ENCODE assay signal across 10 mouse cellular contexts in genomic region chr9:71879415-71879814, GRCm38 (mm10).
DNase-seq lines count a peak whose midpoint lies in the region; ATAC-seq lines count a peak whose summit lies in the region.
"Had no signal": no experiment of that assay in that cellular context is flagged by ENCODE, and none has a peak within 500 bp of the region (broad histone marks: within the 10 kb centered on the region; RNA-seq: fewer than 3 reads in every experiment).

No protein-coding gene starts in this region.

- H3K27me3 ChIP-seq in lung, embryonic 16.5 days (ENCODE audit: control insufficient read depth, insufficient read depth, low read depth, low read length), result no peaks in the 10 kb centered on the region
- H3K27me3 ChIP-seq in embryonic facial prominence, embryonic 11.5 days (ENCODE audit: control insufficient read depth, insufficient read depth, low read length), result no peaks in the 10 kb centered on the region
- H3K27me3 ChIP-seq in hindbrain, embryonic 14.5 days (ENCODE audit: control insufficient read depth, insufficient read depth, low read length), result no peaks in the 10 kb centered on the region
- no peaks in the 10 kb centered on the region for H3K27me3 ChIP-seq in neural tube, embryonic 14.5 days (ENCODE audit: control insufficient read depth, insufficient read depth, low read length)
- H3K27me3 ChIP-seq: limb, embryonic 12.5 days had no signal

- H3K4me3 ChIP-seq in lung, embryonic 16.5 days (ENCODE audit: low read length), result no peak overlapping the region
- no peak overlapping the region for H3K4me3 ChIP-seq in embryonic facial prominence, embryonic 11.5 days (ENCODE audit: low read depth, low read length)
- H3K4me3 ChIP-seq in hindbrain, embryonic 14.5 days (replicated peaks; ENCODE audit: low read length), result no peak overlapping the region
- no peak overlapping the region for H3K4me3 ChIP-seq in neural tube, embryonic 14.5 days (ENCODE audit: low read depth, low read length)
- H3K4me3 ChIP-seq: limb, embryonic 12.5 days had no signal

- peaks cover 18% of the 10 kb centered on the region for H3K36me3 ChIP-seq in lung, embryonic 16.5 days (ENCODE audit: control insufficient read depth, insufficient read depth, low read length)
- no peaks in the 10 kb centered on the region; the same call in 1 of the 2 replicates for H3K36me3 ChIP-seq in embryonic facial prominence, embryonic 11.5 days (replicated peaks; ENCODE audit: control insufficient read depth, insufficient read depth, low read depth, low read length)
- H3K36me3 ChIP-seq in hindbrain, embryonic 14.5 days (replicated peaks; ENCODE audit: control insufficient read depth, insufficient read depth), result peaks cover 31% of the 10 kb centered on the region
- peaks cover 10% of the 10 kb centered on the region for H3K36me3 ChIP-seq in neural tube, embryonic 14.5 days (ENCODE audit: control insufficient read depth, insufficient read depth, low read length)

- H3K4me2 ChIP-seq in lung, embryonic 16.5 days (ENCODE audit: low read depth, low read length), result no peak overlapping the region
- H3K4me2 ChIP-seq in embryonic facial prominence, embryonic 11.5 days (ENCODE audit: low read depth, low read length), result no peak overlapping the region
- H3K4me2 ChIP-seq in hindbrain, embryonic 14.5 days (replicated peaks), result no peak overlapping the region
- no peak overlapping the region for H3K4me2 ChIP-seq in neural tube, embryonic 14.5 days (ENCODE audit: low read depth, low read length)
- H3K4me2 ChIP-seq: limb, embryonic 12.5 days had no signal

- no peak overlapping the region; the same call in 1 of the 2 replicates for H3K9ac ChIP-seq in lung, embryonic 16.5 days (ENCODE audit: low read length)
- no peak overlapping the region for H3K9ac ChIP-seq in embryonic facial prominence, embryonic 11.5 days (replicated peaks; ENCODE audit: low read length)
- no peak overlapping the region for H3K9ac ChIP-seq in hindbrain, embryonic 14.5 days
- H3K9ac ChIP-seq in neural tube, embryonic 14.5 days (replicated peaks; ENCODE audit: low read depth, low read length), result no peak overlapping the region
- H3K9ac ChIP-seq: limb, embryonic 12.5 days had no signal

- 54% methylated on average over 2 of the region's 2 CpGs for WGBS in lung, embryonic 16.5 days
- 29% methylated on average over 2 of the region's 2 CpGs for WGBS in embryonic facial prominence, embryonic 11.5 days
- WGBS in hindbrain, embryonic 14.5 days, result 10% methylated on average over 2 of the region's 2 CpGs
- 6% methylated on average over 2 of the region's 2 CpGs for WGBS in neural tube, embryonic 14.5 days

- no peak for ATAC-seq in lung, embryonic 16.5 days (ENCODE audit: low read depth)
- peak; percentile 35; the same call in 1 of the 2 replicates for ATAC-seq in embryonic facial prominence, embryonic 11.5 days (replicated peaks; ENCODE audit: insufficient number of reproducible peaks, low FRiP score, low TSS enrichment, low read depth)
- ATAC-seq in hindbrain, embryonic 14.5 days (ENCODE audit: low FRiP score), result peak; percentile 77
- peak; percentile 83; the same call in 1 of the 2 replicates for ATAC-seq in neural tube, embryonic 14.5 days (ENCODE audit: low read depth)

- peak overlapping the region; percentile 78 for H3K27ac ChIP-seq in lung, embryonic 16.5 days (ENCODE audit: low read length)
- H3K27ac ChIP-seq in embryonic facial prominence, embryonic 11.5 days (replicated peaks; ENCODE audit: low read depth, low read length), result no peak overlapping the region
- H3K27ac ChIP-seq in hindbrain, embryonic 14.5 days, result peak overlapping the region; percentile 71; the same call in 1 of the 2 replicates
- H3K27ac ChIP-seq in neural tube, embryonic 14.5 days (ENCODE audit: low read depth, low read length), result peak overlapping the region; percentile 50; the same call in 1 of the 2 replicates
- H3K27ac ChIP-seq: limb, embryonic 12.5 days had no signal

- no peak for DNase-seq in lung, postnatal 4 days
- DNase-seq in embryonic facial prominence, embryonic 11.5 days (ENCODE audit: low spot score), result peak; percentile 38
- DNase-seq in hindbrain, embryonic 14.5 days (ENCODE audit: low spot score), result no peak
- DNase-seq in gastrocnemius, postnatal 10 days, result no peak
- DNase-seq in layer of hippocampus, postnatal 25 days (ENCODE audit: extremely low spot score in 1 of 2, low spot score in 1 of 2), result no peak
- DNase-seq in thymus, postnatal 25 days, result no peak
- DNase-seq: kidney, postnatal 10 days had no signal

- H3K9me3 ChIP-seq in lung, embryonic 16.5 days (ENCODE audit: control insufficient read depth, low read length), result no peaks in the 10 kb centered on the region
- H3K9me3 ChIP-seq in embryonic facial prominence, embryonic 11.5 days (replicated peaks; ENCODE audit: control insufficient read depth, low read length), result no peaks in the 10 kb centered on the region
- H3K9me3 ChIP-seq in hindbrain, embryonic 14.5 days (ENCODE audit: control insufficient read depth, low read length), result no peaks in the 10 kb centered on the region
- no peaks in the 10 kb centered on the region for H3K9me3 ChIP-seq in neural tube, embryonic 14.5 days (ENCODE audit: control insufficient read depth, low read length)
- H3K9me3 ChIP-seq: limb, embryonic 12.5 days had no signal

- H3K4me1 ChIP-seq in lung, embryonic 16.5 days (replicated peaks; ENCODE audit: control insufficient read depth, insufficient read depth, low read length), result peaks cover 37% of the 10 kb centered on the region
- no peaks in the 10 kb centered on the region for H3K4me1 ChIP-seq in embryonic facial prominence, embryonic 11.5 days (ENCODE audit: control insufficient read depth, insufficient read depth, low read length)
- peaks cover 32% of the 10 kb centered on the region for H3K4me1 ChIP-seq in hindbrain, embryonic 14.5 days (replicated peaks; ENCODE audit: control insufficient read depth, insufficient read depth, low read length)
- H3K4me1 ChIP-seq in neural tube, embryonic 14.5 days (ENCODE audit: control insufficient read depth, insufficient read depth, low read length), result peaks cover 17% of the 10 kb centered on the region; the same call in 1 of the 2 replicates
